Mouse (Mus musculus): ENCODE measurements around the gene Sulf2.

- no peak for TF ChIP-seq CTCF (conservative IDR thresholded peaks at IDR 0.05; ENCODE audit: insufficient read depth, insufficient read length, low read depth, low read length)
- no peak for TF ChIP-seq POLR2A (IDR thresholded peaks at IDR 0.05; ENCODE audit: low read depth, low read length)
These were observed 38.8 kb upstream of the Sulf2 start for GRCm38 (mm10) chr2:166194112-166194758.
